Mouse (Mus musculus): ENCODE data around the gene Slc35f5.
A peak's percentile ranks its signal among the peaks of the same experiment; 100 is the strongest.

Gene Slc35f5

DNA sequence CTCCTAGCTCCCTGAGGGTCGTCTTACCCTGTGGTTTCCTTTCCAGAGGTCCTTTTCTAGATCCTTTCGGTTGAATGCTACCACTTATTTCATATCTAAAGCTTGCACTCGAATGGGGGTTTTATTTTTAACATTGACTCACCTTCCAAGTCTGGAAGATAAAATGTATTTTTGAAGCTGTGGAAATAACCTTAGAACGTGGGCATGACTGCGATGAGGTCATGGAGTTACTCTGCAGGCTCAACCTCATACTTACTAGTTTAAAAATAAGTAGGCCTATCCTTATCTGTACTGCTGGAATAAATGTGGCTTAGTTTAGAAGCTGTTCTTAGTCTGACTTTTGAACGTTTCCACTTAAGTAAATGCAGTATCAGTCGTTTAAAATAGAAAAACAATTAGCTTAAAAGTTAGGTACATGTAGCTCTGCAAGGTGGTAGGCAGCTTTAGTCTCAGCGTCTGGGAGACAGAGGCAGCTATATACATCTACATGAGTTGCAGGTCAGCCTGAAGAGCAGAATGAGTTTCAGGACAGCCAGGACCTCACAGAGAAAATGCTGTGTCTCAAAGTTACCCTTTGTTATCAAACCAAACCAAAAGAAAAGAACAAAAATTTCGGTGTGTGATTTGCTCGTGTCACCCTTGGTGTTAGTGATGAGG lies 15.2 kb downstream of the Slc35f5 start:
- DNase-seq: no peak

DNA sequence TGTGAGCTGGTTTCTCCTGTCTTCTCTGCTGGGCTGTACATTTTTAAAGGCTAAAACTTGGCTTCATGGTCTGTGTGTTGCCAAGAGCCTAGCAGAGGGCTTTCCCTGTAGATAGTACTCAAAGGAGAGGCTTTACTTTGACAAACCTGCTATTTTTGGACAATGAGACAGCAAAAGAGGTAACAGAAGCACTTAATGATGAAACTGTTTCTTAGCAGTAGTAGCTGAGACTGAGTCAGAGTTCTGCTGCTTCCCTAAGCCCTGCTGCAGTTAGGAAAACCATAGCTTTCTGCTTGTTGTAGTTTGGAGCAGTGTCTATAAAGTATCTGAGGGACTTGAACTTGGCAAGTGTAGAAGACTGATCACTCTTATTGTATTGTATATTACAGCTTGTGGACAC lies 16.6 kb downstream of the Slc35f5 start:
- no peak for DNase-seq

DNA sequence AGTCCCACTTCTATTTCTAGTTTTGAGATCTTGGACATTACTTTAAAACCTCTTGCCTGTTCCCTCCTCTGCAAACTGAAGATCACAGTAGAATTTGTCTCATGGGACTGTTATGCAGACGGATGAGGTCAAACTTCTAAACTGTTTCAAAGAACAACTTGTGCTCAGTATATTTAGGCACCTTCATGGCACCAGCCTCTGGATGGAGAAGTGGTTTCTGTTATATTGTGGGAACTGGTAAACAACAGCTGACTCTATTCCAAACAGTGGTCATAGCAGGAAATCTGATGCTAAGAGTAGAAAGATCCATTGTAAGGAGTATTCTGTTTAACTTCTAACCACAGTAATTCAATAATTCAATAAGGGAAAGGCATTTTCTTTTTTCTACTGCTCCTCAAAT lies 17.7 kb downstream of the Slc35f5 start:
- DNase-seq: no peak

DNA sequence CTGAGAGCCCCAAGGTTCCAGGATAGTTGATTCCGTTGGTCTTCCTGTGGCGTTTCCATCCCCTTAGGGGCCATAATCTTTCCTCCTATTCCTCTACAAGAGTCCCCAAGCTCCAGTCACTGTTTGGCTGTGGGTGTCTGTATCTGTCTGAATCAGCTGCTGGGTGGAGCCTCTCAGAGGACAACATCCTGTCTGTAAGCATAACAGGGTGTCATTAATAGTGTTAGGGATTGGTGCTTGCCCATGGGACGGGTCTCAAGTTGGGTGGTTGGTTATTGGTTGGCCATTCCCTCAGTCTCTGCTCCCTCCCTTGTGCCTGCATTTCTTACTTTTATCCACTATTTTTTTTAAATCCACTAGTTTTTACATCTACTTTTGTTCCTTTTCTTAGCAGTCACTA lies 20.7 kb downstream of the Slc35f5 start:
- DNase-seq: no peak

DNA sequence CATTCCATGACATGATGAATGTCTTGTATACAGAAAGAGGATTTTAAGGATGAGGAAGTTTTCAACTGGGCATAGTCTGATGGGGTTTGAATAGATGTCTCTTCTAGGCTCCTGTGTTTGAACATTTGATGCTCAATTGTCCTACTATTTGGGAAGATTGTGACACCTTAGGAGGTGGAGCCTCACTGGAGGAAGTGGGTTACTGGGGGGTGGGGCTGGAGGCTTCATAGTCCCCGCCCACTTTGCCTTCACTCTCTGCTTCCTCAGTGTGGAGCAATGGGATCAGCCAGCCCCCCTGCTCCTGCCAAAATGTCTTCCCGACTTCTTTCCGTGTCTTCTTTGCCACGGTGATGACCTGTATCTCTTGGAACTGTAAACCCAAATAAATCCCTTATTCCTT lies 43.2 kb downstream of the Slc35f5 start:
- DNase-seq: no peak

DNA sequence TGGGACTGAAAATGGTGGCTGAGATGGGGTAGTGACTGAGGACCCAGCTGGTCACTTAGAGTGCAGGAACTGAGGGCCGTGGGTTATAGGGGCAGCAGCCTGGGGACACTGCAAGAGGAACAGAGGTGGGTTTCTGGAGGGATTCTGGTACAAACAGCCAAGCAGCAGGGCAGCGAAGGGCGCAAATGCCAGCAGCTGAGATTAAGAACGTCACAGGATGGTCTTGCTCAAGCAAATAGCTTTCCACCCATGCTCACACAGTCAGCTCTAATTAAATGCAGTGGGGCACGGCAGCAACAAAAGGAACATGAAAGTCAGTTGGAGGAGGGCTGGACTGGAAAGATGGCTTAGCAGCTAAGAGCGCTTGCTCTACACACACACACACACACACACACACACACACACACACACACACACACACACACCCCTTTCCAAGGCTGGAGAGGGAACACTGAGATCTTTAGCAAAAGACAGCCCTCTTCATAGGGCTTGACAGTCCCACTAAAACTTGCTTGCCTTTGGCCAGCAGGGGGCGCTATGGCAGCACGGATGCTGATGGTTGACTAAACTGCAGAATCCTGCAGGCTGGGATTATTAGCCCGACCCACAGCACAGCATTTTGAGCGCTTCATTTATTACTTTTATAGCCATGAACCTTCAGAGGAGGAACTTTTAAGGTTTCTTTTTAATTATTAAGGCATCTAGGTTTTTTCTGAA lies 46.9 kb downstream of the Slc35f5 start:
- DNase-seq: peak; percentile 49 to 81

DNA sequence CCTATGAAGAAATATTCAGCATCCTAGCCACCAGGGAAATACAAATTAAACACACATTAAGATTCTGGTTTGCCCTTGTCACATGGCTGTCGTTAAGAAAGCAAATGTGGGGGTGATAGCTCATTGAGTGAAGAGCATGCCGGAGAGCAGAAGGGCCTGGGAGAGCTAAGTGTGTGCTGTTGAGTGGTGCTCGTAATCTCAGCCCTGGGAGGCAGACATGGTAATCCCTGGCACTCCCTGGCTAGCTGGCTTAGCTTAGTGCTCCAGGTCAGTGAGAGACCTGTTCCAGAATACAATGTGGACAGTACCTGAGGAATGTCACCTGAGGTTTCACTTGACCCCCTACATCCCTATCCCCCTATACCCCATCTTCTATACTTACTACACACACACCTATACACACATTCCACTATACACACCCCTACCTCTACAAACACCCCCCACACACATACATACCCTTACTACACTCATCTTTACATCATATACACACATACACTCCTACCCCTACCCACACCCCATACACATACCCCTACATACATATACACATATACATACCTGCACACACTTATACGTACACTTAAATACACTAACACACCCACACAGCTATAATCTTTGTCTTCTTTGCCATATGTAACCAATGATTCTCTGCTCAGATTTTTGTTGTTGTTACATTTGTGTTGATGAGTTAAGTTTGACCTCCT lies 64.1 kb downstream of the Slc35f5 start:
- no peak for DNase-seq

DNA sequence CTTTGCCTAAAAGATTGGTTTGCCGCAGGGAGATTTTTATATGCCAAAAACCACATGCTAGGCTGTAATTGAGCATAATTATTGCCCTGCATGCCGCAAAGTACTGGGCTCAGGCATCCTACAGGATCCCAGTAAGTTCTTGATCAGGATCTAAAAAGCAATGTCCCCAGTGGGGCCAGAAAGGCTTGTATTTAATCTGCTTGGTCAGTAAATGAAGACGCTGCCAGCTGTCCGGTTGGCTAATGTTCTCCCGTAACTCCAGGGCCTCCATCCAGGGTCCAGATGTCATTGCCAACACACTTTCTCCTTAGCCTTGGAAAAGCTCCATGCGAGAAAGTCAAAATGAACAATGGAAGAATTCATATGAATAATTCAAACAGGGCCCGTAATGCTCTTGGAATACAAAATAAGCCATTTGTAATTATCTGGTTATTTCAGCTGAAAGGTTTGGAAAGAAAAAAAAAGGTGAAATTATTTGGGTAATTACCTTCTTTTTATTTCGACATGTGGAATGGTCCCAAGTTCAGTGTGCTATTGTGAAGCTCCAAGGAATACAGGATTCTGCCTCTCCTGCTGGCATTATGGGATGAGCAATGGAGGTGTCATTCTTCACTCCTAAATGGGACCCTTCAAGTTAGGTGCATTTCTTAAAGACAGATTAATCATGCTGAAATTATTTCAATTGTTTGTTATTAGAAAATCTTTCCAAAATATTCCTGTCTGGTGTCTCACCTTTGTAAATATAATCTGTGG lies 79.3 kb downstream of the Slc35f5 start:
- DNase-seq: no peak

DNA sequence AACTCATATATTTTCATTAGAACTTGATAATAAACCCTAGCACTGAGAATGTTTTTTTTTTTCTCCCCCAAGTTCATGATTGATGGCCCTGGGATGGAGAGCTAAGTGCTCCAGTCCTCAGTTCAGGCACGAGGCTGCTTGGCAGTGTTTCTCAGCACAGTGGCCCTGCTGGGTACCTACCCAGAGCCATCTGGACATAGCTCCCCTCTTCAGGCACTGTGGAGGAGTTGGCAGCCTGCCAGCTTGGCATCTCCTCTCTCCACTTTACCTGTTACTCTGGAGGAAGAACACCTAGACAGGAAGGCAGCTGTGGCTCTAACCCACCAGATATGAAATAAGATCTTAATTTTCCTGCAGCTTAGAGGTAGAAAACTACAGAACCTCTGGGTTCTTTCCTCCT lies 83.2 kb downstream of the Slc35f5 start:
- no peak for DNase-seq
